Mouse (Mus musculus) kidney, adult 2 months (tissue): Measurements from ENCODE around the gene Dph5. TPM values are rescaled to one million over a fixed set of nuclear protein-coding genes. Genes with fewer than 3 reads are reported as not detected.

Source experiments
- DNase-seq: peaks from one replicate; pipeline ENCODE4 v3.0.0; 2021
- H3K27ac ChIP-seq: fragments of 200-500 bp; 2 replicates; pipeline ENCODE4 v1.5.1; 2012; ENCODE audit warnings: low read depth, low read length, control low read depth, inconsistent platforms; ENCODE audit not compliant: insufficient read depth
- H3K27me3 ChIP-seq: fragments of 200-500 bp; replicated peaks from 2 replicates; pipeline ENCODE4 v1.6.1; 2012; ENCODE audit warnings: mild to moderate bottlenecking, moderate library complexity, low read length, inconsistent platforms; ENCODE audit not compliant: control insufficient read depth, insufficient read depth
- H3K36me3 ChIP-seq: fragments of 200-500 bp; 2 replicates; pipeline ENCODE4 v1.6.1; 2012; ENCODE audit warnings: mild to moderate bottlenecking, moderate library complexity, low read length, inconsistent platforms; ENCODE audit not compliant: control insufficient read depth, insufficient read depth
- H3K4me1 ChIP-seq: fragments of 200-500 bp; 2 replicates; pipeline ENCODE4 v1.6.1; 2011; ENCODE audit warnings: low read length; ENCODE audit not compliant: control insufficient read depth, insufficient read depth
- H3K4me3 ChIP-seq: fragments of 200-500 bp; 2 replicates; pipeline ENCODE4 v1.5.1; 2011; ENCODE audit warnings: mild to moderate bottlenecking, low read depth, low read length, control low read depth; ENCODE audit not compliant: insufficient read depth
- CTCF ChIP-seq: fragments of 200-500 bp; conservative IDR thresholded peaks from 2 replicates; pipeline ENCODE4 v1.5.1; 2011; ENCODE audit warnings: low read depth, mild to moderate bottlenecking, control low read depth, low read length, moderate library complexity, mixed read lengths; ENCODE audit not compliant: insufficient read depth, insufficient read length
- POLR2A ChIP-seq: fragments of 200-500 bp; IDR thresholded peaks from one replicate; pipeline ENCODE4 v1.6.1; 2011; ENCODE audit warnings: low read depth, low read length, control low read depth
- WGBS: fragments of 180-500 bp; shearing (Covaris S2); methylation state at CpG from one replicate; pipeline ENCODE4 v1.1.7; 2018; 5-methylcytosine and 5-hydroxymethylcytosine counted together
- polyA plus RNA-seq: library from polyadenylated mRNA; depleted of rRNA; stranded (reverse); fragments of >200 nt; gene quantifications from 2 replicates; pipeline ENCODE4 v1.2.3, GENCODE M21; 2012

Dph5 gene
- polyA plus RNA-seq, 1 experiment: 6.1 TPM

- no peak for DNase-seq
- 79% methylated on average over 4 of the region's 4 CpGs for WGBS
Measured at GRCm38 (mm10) chr3:115863487-115863886, 24.1 kb upstream of the Dph5 start.

GRCm38 (mm10) chr3:115867150-115867549, 20.5 kb upstream of the Dph5 start:
- Histone ChIP-seq H3K27ac (no peak overlapping the region), H3K4me3 (no peak overlapping the region), H3K4me1 (no peaks in the 10 kb centered on the region), H3K27me3 (no peaks in the 10 kb centered on the region), H3K36me3 (no peaks in the 10 kb centered on the region)
- WGBS: 67% methylated on average over 4 of the region's 4 CpGs
- no peak for DNase-seq
- TF ChIP-seq CTCF: no peak
- no peak for TF ChIP-seq POLR2A

More at GRCm38 (mm10) chr3:115863487-115863886, 24.1 kb upstream of the Dph5 start:
- Histone ChIP-seq H3K4me3 (no peak overlapping the region), H3K27ac (no peak overlapping the region), H3K27me3 (no peaks in the 10 kb centered on the region), H3K4me1 (no peaks in the 10 kb centered on the region), H3K36me3 (no peaks in the 10 kb centered on the region)
- no peak for TF ChIP-seq POLR2A
- no peak for TF ChIP-seq CTCF

- no peak for TF ChIP-seq POLR2A
- Histone ChIP-seq H3K27me3 (no peaks in the 10 kb centered on the region), H3K27ac (no peak overlapping the region), H3K4me1 (no peaks in the 10 kb centered on the region), H3K4me3 (no peak overlapping the region), H3K36me3 (no peaks in the 10 kb centered on the region)
- no peak for DNase-seq
- WGBS: 71% methylated on average over 1 of the region's 1 CpGs
Measured at GRCm38 (mm10) chr3:115867901-115868300, 19.7 kb upstream of the Dph5 start.

DNA sequence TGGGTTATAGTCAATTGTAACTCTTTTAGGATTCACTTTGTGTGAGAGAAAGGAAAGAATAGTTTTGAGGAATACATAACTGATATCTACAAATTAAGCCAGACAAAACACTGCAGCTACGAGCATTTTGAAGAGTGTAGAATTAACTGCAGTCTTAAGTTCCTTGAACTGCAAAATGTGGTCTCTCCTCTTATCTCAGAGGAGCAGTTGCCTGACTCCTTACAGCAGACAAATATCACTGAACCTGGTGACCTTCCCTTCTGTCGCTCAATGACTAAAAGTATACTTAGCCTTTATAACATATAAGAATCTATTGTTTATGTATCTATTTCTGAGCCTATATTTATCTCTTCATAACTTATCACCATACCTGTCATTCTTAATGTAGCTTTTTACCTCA, 18.3 kb upstream of the Dph5 start:
- TF ChIP-seq POLR2A (no peak), CTCF (no peak)
- Histone ChIP-seq H3K4me1 (no peaks in the 10 kb centered on the region), H3K4me3 (no peak overlapping the region), H3K27ac (no peak overlapping the region), H3K27me3 (no peaks in the 10 kb centered on the region), H3K36me3 (no peaks in the 10 kb centered on the region)
- WGBS: 70% methylated on average over 2 of the region's 2 CpGs
- no peak for DNase-seq

DNA sequence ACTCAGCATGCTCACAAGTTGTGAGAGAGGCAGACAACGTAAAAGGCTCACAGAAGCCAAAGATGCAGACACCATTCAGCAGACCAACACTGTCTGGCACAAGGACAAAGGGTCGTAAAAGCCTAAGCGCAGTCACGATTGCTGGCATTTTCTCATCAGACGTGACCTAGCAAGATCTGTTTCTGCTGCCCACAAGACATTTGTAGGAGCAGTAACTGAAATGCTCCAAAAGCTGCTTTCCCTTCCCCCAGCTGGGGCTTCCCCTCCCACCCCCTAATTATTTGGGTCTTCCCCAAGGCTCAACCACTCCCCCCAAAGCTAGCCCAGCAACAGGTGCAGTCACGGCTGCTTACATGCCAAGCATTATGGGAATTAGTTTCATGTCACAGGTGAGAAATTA, 12.1 kb upstream of the Dph5 start:
- WGBS: 35% methylated on average over 6 of the region's 6 CpGs
- no peaks in the 10 kb centered on the region for H3K4me1 ChIP-seq
- no peaks in the 10 kb centered on the region for H3K27me3 ChIP-seq
- H3K4me3 ChIP-seq: no peak overlapping the region
- no peak for DNase-seq
- H3K27ac ChIP-seq: no peak overlapping the region
- TF ChIP-seq CTCF (no peak), POLR2A (no peak)
- no peaks in the 10 kb centered on the region for H3K36me3 ChIP-seq

GRCm38 (mm10) chr3:115877133-115877532, 10.5 kb upstream of the Dph5 start:
- TF ChIP-seq POLR2A (no peak), CTCF (no peak)
- Histone ChIP-seq H3K27ac (no peak overlapping the region), H3K4me1 (no peaks in the 10 kb centered on the region), H3K4me3 (no peak overlapping the region), H3K27me3 (no peaks in the 10 kb centered on the region), H3K36me3 (no peaks in the 10 kb centered on the region)
- 92% methylated on average over 1 of the region's 1 CpGs for WGBS
- no peak for DNase-seq

- peaks cover 3% of the 10 kb centered on the region; the same call in 1 of the 2 replicates for H3K4me1 ChIP-seq
- H3K27me3 ChIP-seq: no peaks in the 10 kb centered on the region
- no peak for DNase-seq
- WGBS: 67% methylated on average over 1 of the region's 1 CpGs
- no peak overlapping the region for H3K27ac ChIP-seq
- no peak overlapping the region for H3K4me3 ChIP-seq
- H3K36me3 ChIP-seq: no peaks in the 10 kb centered on the region
- no peak for TF ChIP-seq POLR2A
- no peak for TF ChIP-seq CTCF
Measured at GRCm38 (mm10) chr3:115884086-115884485, 3.6 kb upstream of the Dph5 start.
